Mouse (Mus musculus): ENCODE results near the gene Hps3. TPM values are rescaled to one million over a fixed set of nuclear protein-coding genes. Genes with fewer than 3 reads are reported as not detected.
"Not testable (repeated sequence)": the region's sequence is repeated elsewhere in the genome, so short reads cannot be mapped to it uniquely, and the experiment has no call there.

Hps3 gene
- total RNA-seq, 2 experiments from 2014 or later, result 11.2 to 15.7 TPM

- peak; percentile 28 to 37 for DNase-seq (ENCODE audit: low spot score in 2 of 2)
These were observed 81.2 kb downstream of the Hps3 start for GRCm38 (mm10) chr3:19953865-19954264.

- DNase-seq (ENCODE audit: low spot score in 2 of 2), result no peak
These were observed 81.7 kb downstream of the Hps3 start for GRCm38 (mm10) chr3:19953425-19953824.

- DNase-seq (ENCODE audit: low spot score in 2 of 2), result not testable (repeated sequence)
These were observed 85.7 kb downstream of the Hps3 start for GRCm38 (mm10) chr3:19949401-19949800.

GRCm38 (mm10) chr3:19948552-19948951, 86.6 kb downstream of the Hps3 start:
- DNase-seq (ENCODE audit: low spot score in 2 of 2), result no peak

Other genes with a start within 250 kb of the Hps3 start
- gene Cp, start 78.3 kb downstream of the Hps3 start, total RNA-seq (2021), result 10 to 100 TPM; 45.1 to 63.9 TPM
- 10 to 100 TPM; 16.9 to 24.7 TPM for gene Hltf, start 22.5 kb upstream of the Hps3 start, total RNA-seq (2021)
- 100 to 1,000 TPM; 100 to 127 TPM for gene Gyg, start 120.0 kb upstream of the Hps3 start, total RNA-seq (2021)
- gene Cpa3, start 206.9 kb upstream of the Hps3 start, total RNA-seq (2021), result 1 to 10 TPM; 1.5 to 3.4 TPM
- gene Cpb1, start 240.4 kb upstream of the Hps3 start, total RNA-seq (2021), result 1 to 10 TPM; 5.3 to 6.2 TPM

Data from adrenal gland, adult 18-20 months (tissue).